Mouse (Mus musculus): ENCODE data around the gene Aldh3a1. TPM values are rescaled to one million over a fixed set of nuclear protein-coding genes. Genes with fewer than 3 reads are reported as not detected.

Aldh3a1 gene
- polyA plus RNA-seq, 1 experiment from 2014 or later = not detected

GRCm38 (mm10) chr11:61199620-61200362 lies 7.5 kb upstream of the Aldh3a1 start:
- Histone ChIP-seq H3K36me3 (no peaks in the 10 kb centered on the region), H3K4me2 (replicated peaks) (no peak overlapping the region), H3K9me3 (no peaks in the 10 kb centered on the region), H3K4me3 (replicated peaks) (no peak overlapping the region), H3K27me3 (no peaks in the 10 kb centered on the region), H3K27ac (no peak overlapping the region), H3K4me1 (replicated peaks) (no peaks in the 10 kb centered on the region), H3K9ac (replicated peaks) (no peak overlapping the region)
- no peak for ATAC-seq
- WGBS = 79% methylated on average over 4 of the region's 4 CpGs

GRCm38 (mm10) chr11:61202186-61202585 lies 5.2 kb upstream of the Aldh3a1 start:
- H3K4me2 ChIP-seq (replicated peaks) = no peak overlapping the region
- no peak for ATAC-seq
- no peaks in the 10 kb centered on the region for H3K4me1 ChIP-seq (replicated peaks)
- no peaks in the 10 kb centered on the region for H3K27me3 ChIP-seq
- no peak overlapping the region for H3K4me3 ChIP-seq (replicated peaks)
- no peaks in the 10 kb centered on the region for H3K9me3 ChIP-seq
- no peaks in the 10 kb centered on the region for H3K36me3 ChIP-seq
- H3K27ac ChIP-seq = no peak overlapping the region
- H3K9ac ChIP-seq (replicated peaks) = no peak overlapping the region
- WGBS = 58% methylated on average over 6 of the region's 6 CpGs

GRCm38 (mm10) chr11:61202810-61203209 lies 4.5 kb upstream of the Aldh3a1 start:
- Histone ChIP-seq H3K27ac (no peak overlapping the region), H3K4me2 (replicated peaks) (no peak overlapping the region), H3K36me3 (no peaks in the 10 kb centered on the region), H3K9ac (replicated peaks) (no peak overlapping the region), H3K27me3 (no peaks in the 10 kb centered on the region), H3K9me3 (no peaks in the 10 kb centered on the region), H3K4me3 (replicated peaks) (no peak overlapping the region), H3K4me1 (replicated peaks) (no peaks in the 10 kb centered on the region)
- no peak for ATAC-seq
- 87% methylated on average over 2 of the region's 2 CpGs for WGBS

- Histone ChIP-seq H3K9me3 (no peaks in the 10 kb centered on the region), H3K4me2 (replicated peaks) (no peak overlapping the region), H3K27me3 (no peaks in the 10 kb centered on the region), H3K36me3 (no peaks in the 10 kb centered on the region), H3K4me1 (replicated peaks) (no peaks in the 10 kb centered on the region), H3K4me3 (replicated peaks) (no peak overlapping the region), H3K9ac (replicated peaks) (no peak overlapping the region), H3K27ac (no peak overlapping the region)
- 94% methylated on average over 10 of the region's 10 CpGs for WGBS
- no peak for ATAC-seq
Observed at GRCm38 (mm10) chr11:61205167-61205950, 2.0 kb upstream of the Aldh3a1 start.

GRCm38 (mm10) chr11:61206136-61206535 lies 1.2 kb upstream of the Aldh3a1 start:
- H3K4me3 ChIP-seq (replicated peaks) = no peak overlapping the region
- WGBS = 95% methylated on average over 3 of the region's 3 CpGs
- no peak for ATAC-seq
- H3K27me3 ChIP-seq = no peaks in the 10 kb centered on the region
- H3K27ac ChIP-seq = no peak overlapping the region
- H3K4me2 ChIP-seq (replicated peaks) = no peak overlapping the region
- H3K36me3 ChIP-seq = no peaks in the 10 kb centered on the region
- no peaks in the 10 kb centered on the region for H3K9me3 ChIP-seq
- no peak overlapping the region for H3K9ac ChIP-seq (replicated peaks)
- H3K4me1 ChIP-seq (replicated peaks) = no peaks in the 10 kb centered on the region

- Histone ChIP-seq H3K27me3 (no peaks in the 10 kb centered on the region), H3K9ac (replicated peaks) (no peak overlapping the region), H3K4me1 (replicated peaks) (0 out of 2 replicates have a peak, but pooled peaks cover 2% of the 10 kb centered on the region), H3K9me3 (no peaks in the 10 kb centered on the region), H3K27ac (no peak overlapping the region), H3K4me3 (replicated peaks) (no peak overlapping the region), H3K36me3 (no peaks in the 10 kb centered on the region), H3K4me2 (replicated peaks) (no peak overlapping the region)
- ATAC-seq = no peak
- WGBS = 80% methylated on average over 10 of the region's 10 CpGs
Observed at GRCm38 (mm10) chr11:61208316-61208715, 979 bp downstream of the Aldh3a1 start.

- Histone ChIP-seq H3K4me3 (replicated peaks) (no peak overlapping the region), H3K27ac (no peak overlapping the region), H3K36me3 (no peaks in the 10 kb centered on the region), H3K9me3 (no peaks in the 10 kb centered on the region), H3K9ac (replicated peaks) (no peak overlapping the region), H3K4me1 (replicated peaks) (0 out of 2 replicates have a peak, but pooled peaks cover 2% of the 10 kb centered on the region), H3K27me3 (no peaks in the 10 kb centered on the region), H3K4me2 (replicated peaks) (no peak overlapping the region)
- 45% methylated on average over 20 of the region's 20 CpGs for WGBS
- ATAC-seq = no peak
Observed at GRCm38 (mm10) chr11:61212102-61212501, 4.8 kb downstream of the Aldh3a1 start.

- no peaks in the 10 kb centered on the region for H3K27me3 ChIP-seq
- no peak overlapping the region for H3K4me2 ChIP-seq (replicated peaks)
- ATAC-seq = no peak
- WGBS = 86% methylated on average over 3 of the region's 3 CpGs
- H3K27ac ChIP-seq = no peak overlapping the region
- H3K4me3 ChIP-seq (replicated peaks) = no peak overlapping the region
- no peak overlapping the region for H3K9ac ChIP-seq (replicated peaks)
- 0 out of 2 replicates have a peak, but pooled peaks cover 2% of the 10 kb centered on the region for H3K4me1 ChIP-seq (replicated peaks)
- H3K36me3 ChIP-seq = no peaks in the 10 kb centered on the region
- H3K9me3 ChIP-seq = no peaks in the 10 kb centered on the region
Observed at GRCm38 (mm10) chr11:61215936-61216335, 8.6 kb downstream of the Aldh3a1 start.

- no peaks in the 10 kb centered on the region for H3K36me3 ChIP-seq
- H3K4me2 ChIP-seq (replicated peaks) = no peak overlapping the region
- no peaks in the 10 kb centered on the region for H3K9me3 ChIP-seq
- 73% methylated on average over 9 of the region's 9 CpGs for WGBS
- no peak overlapping the region for H3K27ac ChIP-seq
- no peaks in the 10 kb centered on the region for H3K27me3 ChIP-seq
- no peak overlapping the region for H3K4me3 ChIP-seq (replicated peaks)
- ATAC-seq = no peak
- no peaks in the 10 kb centered on the region for H3K4me1 ChIP-seq (replicated peaks)
- H3K9ac ChIP-seq (replicated peaks) = no peak overlapping the region
Observed at GRCm38 (mm10) chr11:61220156-61220881, 13.0 kb downstream of the Aldh3a1 start.

- Histone ChIP-seq H3K4me3 (replicated peaks) (no peak overlapping the region), H3K27ac (no peak overlapping the region), H3K4me1 (replicated peaks) (no peaks in the 10 kb centered on the region), H3K9ac (replicated peaks) (no peak overlapping the region), H3K36me3 (no peaks in the 10 kb centered on the region), H3K4me2 (replicated peaks) (no peak overlapping the region), H3K27me3 (no peaks in the 10 kb centered on the region), H3K9me3 (no peaks in the 10 kb centered on the region)
- 82% methylated on average over 1 of the region's 1 CpGs for WGBS
- ATAC-seq = no peak
Observed at GRCm38 (mm10) chr11:61222007-61222406, 14.7 kb downstream of the Aldh3a1 start.

GRCm38 (mm10) chr11:61222971-61223745 lies 15.8 kb downstream of the Aldh3a1 start:
- Histone ChIP-seq H3K36me3 (no peaks in the 10 kb centered on the region), H3K9me3 (no peaks in the 10 kb centered on the region), H3K27ac (no peak overlapping the region), H3K4me3 (replicated peaks) (no peak overlapping the region), H3K9ac (replicated peaks) (no peak overlapping the region), H3K4me2 (replicated peaks) (no peak overlapping the region), H3K27me3 (no peaks in the 10 kb centered on the region), H3K4me1 (replicated peaks) (no peaks in the 10 kb centered on the region)
- ATAC-seq = no peak
- 91% methylated on average over 9 of the region's 9 CpGs for WGBS

All from midbrain, embryonic 13.5 days (tissue).